Mouse (Mus musculus) small intestine, adult 2 months (tissue): ENCODE data around the gene S100a6.

ENCODE experiments used
- CTCF ChIP-seq: fragments of 200-500 bp; IDR thresholded peaks from 2 replicates; pipeline ENCODE4 v1.5.1; 2012; ENCODE audit warnings: low read depth, mild to moderate bottlenecking, control low read depth, inconsistent platforms, low read length, moderate library complexity, mixed read lengths; ENCODE audit not compliant: insufficient replicate concordance, insufficient read length; ENCODE audit errors: extremely low read depth
- POLR2A ChIP-seq: fragments of 200-500 bp; IDR thresholded peaks from 2 replicates; pipeline ENCODE4 v1.6.1; 2012; ENCODE audit warnings: low read depth, mild to moderate bottlenecking, control low read depth, inconsistent platforms, low read length, moderate library complexity

- TF ChIP-seq POLR2A: no peak
- TF ChIP-seq CTCF: no peak
These were observed 1.5 kb downstream of the S100a6 start for GRCm38 (mm10) chr3:90614148-90614530.
